Mouse (Mus musculus) heart, adult 10 weeks (tissue): ENCODE data around the gene Usp30. TPM values are rescaled to one million over a fixed set of nuclear protein-coding genes. Genes with fewer than 3 reads are reported as not detected.

Experiments used
- polyA plus RNA-seq: library from polyadenylated mRNA; stranded (reverse); fragments of 350-450 nt; fragmentation: Illumina TruSeq; extraction: RNeasy Lipid Tissue Mini Kit (QIAGEN cat#74804); gene quantifications from one replicate; pipeline ENCODE4 v1.2.3, GENCODE M21; 2014; ENCODE audit warnings: low read depth, low replicate concordance

Gene Usp30
- polyA plus RNA-seq: 7.7 TPM

DNA sequence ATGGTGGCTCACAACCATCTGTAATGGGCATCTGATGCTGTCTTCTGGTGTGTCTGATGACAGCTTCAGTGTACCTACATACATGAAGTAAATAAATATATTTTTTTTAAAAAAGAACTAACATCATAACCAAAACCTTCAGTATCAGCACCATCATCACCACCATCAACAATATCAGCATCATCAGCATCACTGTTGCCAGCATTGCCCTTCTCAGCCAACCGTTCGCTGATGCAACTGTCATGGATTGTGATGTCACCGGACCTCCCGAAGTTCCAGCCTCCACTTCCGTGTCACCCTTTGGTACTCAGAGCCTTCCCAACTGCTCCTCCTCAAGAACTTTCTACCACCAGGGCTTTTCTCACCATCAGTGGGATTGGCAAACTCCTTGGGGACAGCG lies at the start of gene Usp30:
Gene Usp30 (plus strand): TSS at position 301 of the 400 bp plus-strand sequence.

DNA sequence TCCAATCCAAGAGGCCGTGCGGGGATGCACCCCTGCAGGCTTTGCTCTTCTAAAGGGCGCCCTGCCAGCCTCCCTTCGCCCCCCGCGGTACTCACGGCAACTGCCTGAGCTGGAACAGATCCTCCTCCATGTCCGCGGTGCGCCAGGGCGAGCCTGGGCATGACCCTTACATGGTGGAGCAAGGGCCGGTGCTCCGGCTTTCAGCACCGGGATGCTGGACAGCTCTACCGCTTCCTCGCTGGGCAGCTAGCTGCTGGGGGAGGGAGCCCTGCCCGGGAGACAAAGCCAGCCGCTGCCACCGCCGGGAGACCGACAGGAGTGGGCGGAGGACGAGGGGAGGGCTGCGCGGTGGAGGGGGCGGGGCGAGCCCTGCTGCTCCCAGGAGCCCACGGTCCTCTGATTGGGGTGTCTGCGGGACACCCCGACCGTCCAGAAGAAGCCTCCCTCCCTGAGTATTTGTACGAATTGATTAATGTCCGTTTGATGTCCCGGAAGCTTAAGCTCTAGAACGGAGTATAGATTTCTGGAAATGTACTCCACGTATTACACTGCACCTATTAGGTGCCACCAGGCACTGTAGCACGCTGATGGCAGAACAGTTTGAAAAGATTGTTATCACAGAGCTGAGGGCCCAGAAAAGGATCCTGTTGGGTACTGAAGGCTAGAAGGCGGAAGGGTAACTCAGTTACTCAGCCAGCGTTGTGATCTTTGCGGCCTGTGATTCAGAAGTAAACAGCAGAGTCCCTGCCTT lies 26.0 kb downstream of the Usp30 start, which contains the start of gene Svop:
Gene Svop (minus strand): TSS at position 514 of the 751 bp plus-strand sequence.

DNA sequence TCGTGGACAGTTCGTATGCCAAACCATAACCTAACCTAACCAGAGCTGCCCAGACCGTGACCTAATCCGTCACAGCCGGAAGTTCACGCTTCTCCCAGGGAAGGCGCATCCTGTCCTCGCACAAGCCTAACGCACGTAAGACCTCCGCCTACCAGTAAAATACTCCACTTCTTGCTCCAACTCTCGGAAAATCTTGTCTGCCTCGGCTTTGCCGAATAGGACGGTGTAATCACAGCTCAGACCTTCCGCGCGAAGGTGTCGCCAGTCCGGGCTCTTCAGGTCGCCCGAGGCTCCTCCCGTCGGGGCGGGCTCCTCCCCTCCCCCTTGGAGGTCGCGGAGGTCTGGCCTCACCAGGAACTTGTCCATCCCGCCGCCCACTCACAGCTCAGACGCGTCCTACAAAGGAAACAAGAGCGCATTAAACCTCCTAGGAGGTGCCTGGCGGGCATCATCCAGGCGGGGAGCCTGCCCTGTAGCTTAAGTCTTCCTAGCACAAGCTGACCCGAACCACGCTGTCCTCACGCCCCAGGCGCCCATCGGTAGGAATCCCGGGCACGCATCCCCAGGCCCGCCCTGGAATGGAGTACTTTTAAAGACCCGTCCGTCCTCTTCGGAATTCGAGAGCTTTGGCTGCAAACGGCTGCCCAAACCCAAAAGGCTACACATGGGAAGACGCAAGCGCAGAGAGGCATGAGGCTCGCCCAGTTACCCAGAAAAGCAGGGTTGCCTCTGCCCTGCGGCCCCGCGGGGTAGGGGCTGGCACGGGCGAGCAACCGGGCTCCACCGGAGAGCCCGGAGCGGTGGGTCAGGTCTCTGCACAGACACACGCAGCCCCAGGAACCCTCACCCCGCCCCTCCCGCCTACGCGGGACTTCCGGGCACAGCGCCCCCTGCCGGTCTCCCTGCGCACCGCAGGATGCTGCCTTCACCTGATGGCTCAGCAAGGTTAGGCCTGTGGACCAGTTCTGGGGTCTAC lies 62.4 kb downstream of the Usp30 start, which contains the start of gene Alkbh2:
Gene Alkbh2 (minus strand): TSS at position 845 of the 976 bp plus-strand sequence.

DNA sequence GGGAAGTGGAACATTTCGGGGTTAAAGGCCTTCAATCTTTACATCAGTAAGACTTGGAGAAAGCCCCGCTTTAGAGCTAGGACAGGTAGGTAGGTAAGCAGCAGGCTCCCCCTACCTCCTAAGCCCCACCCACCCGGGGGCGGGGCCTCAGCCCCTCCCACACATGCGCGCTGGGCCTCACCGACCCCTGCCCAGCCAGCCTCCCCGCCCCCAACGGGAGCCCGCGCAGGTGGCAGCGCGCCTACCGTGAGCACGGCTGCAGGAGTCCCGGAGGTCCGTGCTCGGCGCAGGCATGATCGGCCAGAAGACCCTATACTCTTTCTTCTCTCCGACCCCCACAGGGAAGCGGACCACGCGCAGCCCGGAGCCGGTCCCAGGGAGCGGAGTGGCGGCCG lies 64.9 kb downstream of the Usp30 start, which contains the start of gene Ung:
Gene Ung (plus strand): TSS at position 176 of the 395 bp plus-strand sequence.

DNA sequence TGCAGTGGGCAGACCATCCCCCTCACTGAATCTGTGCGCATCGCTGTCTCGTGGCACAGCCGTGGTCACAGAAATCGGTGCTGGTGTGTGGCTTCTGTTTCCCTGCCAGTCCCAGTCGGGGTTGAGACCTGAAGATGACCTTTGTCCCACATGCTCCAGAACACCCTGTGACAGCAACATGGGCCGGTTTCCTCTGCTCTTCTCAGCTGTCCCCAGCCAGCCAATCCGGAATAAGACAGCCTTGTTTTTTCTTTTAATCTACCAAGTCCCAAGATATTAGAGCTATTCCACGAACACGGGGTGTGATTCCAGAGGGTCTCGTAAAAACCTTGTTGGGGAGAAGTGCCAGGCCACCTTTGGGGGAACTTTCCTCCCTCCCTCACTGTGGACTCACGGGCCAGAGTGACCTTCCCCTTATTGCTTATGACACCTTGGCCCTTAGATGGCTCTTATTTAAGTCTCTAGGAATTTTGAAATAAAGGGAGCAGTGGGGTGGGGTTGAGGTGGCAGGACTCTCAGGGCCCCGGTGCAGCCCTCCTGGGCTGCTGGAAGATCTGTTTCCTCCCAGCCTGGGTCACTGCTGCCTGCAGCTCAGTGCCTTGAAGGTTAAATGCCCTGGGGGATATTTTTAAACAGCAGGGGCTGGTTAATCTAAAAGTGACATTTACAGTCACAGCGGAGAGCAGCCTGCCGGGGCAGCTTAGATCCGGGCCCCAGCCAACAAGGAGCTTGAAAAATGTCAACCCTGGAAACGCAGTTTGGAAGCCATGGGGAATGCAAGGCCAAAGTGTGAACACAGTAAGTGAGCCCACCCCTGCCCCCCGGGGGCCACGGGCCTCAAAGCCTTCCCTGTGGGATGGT lies 81.0 kb downstream of the Usp30 start, which contains the start of gene Acacb:
Gene Acacb (plus strand): TSS at position 508 of the 861 bp plus-strand sequence.

Other genes with a start within 250 kb of the Usp30 start
- gene Selplg, start 232.8 kb upstream of the Usp30 start, polyA plus RNA-seq: 3.2 TPM
- gene Coro1c, start 156.7 kb upstream of the Usp30 start, polyA plus RNA-seq: 20.3 TPM
- 4.8 TPM for gene Ssh1, start 71.6 kb upstream of the Usp30 start, polyA plus RNA-seq
- not detected for gene Dao, start 61.8 kb upstream of the Usp30 start, polyA plus RNA-seq
- not detected for gene Svop, start 26.1 kb downstream of the Usp30 start, polyA plus RNA-seq
- 2.4 TPM for gene Alkbh2, start 62.8 kb downstream of the Usp30 start, polyA plus RNA-seq
- 22.5 TPM for gene Ung, start 64.9 kb downstream of the Usp30 start, polyA plus RNA-seq
- gene Acacb, start 81.1 kb downstream of the Usp30 start, polyA plus RNA-seq: 122 TPM
- not detected for gene Foxn4, start 208.3 kb downstream of the Usp30 start, polyA plus RNA-seq
- gene Myo1h, start 223.7 kb downstream of the Usp30 start, polyA plus RNA-seq: 0.26 TPM